Mouse (Mus musculus) erythroblast, embryonic 14.5 days (primary cell): ENCODE measurements around the gene Gabarapl2.

Source experiments
- GATA1 ChIP-seq: IDR thresholded peaks from 2 replicates; pipeline ENCODE4 v1.6.1; 2012; ENCODE audit warnings: low read length, inconsistent platforms, mixed read lengths
- TAL1 ChIP-seq: IDR thresholded peaks from 3 replicates; pipeline ENCODE4 v1.6.1; 2012; ENCODE audit warnings: low read length, inconsistent platforms, mixed read lengths

- TF ChIP-seq GATA1, result no peak
- TF ChIP-seq TAL1, result no peak
Observed at GRCm38 (mm10) chr8:111954844-111955594, 14.5 kb downstream of the Gabarapl2 start.
